Mouse (Mus musculus): Measurements from ENCODE around the gene 4921511M17Rik. TPM values are rescaled to one million over a fixed set of nuclear protein-coding genes. Genes with fewer than 3 reads are reported as not detected.

The 4921511M17Rik gene
- not detected for total RNA-seq (2023)

GRCm38 (mm10) chrX:154033727-154034126 lies at the start of gene 4921511M17Rik:
Gene 4921511M17Rik (minus strand): TSS chrX:154033827.

GRCm38 (mm10) chrX:154054939-154055338 lies 21.3 kb upstream of the 4921511M17Rik start, which contains the start of gene Gm10057:
Gene Gm10057 (minus strand): TSS chrX:154055039.

GRCm38 (mm10) chrX:154012540-154012939 lies 21.1 kb downstream of the 4921511M17Rik start, which contains the start of gene Samt1:
Gene Samt1 (minus strand): TSS chrX:154012640.

Other genes starting within 250 kb of the 4921511M17Rik start
- 3.7 TPM for gene Spin2c, start 201.6 kb downstream of the 4921511M17Rik start, total RNA-seq (2023)
- not detected for gene Samt1, start 21.2 kb downstream of the 4921511M17Rik start, total RNA-seq (2023)
- not detected for gene Gm10057, start 21.2 kb upstream of the 4921511M17Rik start, total RNA-seq (2023)
- not detected for gene Gm15140, start 86.9 kb upstream of the 4921511M17Rik start, total RNA-seq (2023)

All from CD8-positive naive resting alpha-beta T cell, adult 57 days (primary cell).